Mouse (Mus musculus): Measurements from ENCODE around the gene Zfr. TPM values are rescaled to one million over a fixed set of nuclear protein-coding genes. Genes with fewer than 3 reads are reported as not detected.

Gene Zfr
- total and polyA plus RNA-seq, 3 experiments, result 65.3 to 421 (median 77.6) TPM

DNA sequence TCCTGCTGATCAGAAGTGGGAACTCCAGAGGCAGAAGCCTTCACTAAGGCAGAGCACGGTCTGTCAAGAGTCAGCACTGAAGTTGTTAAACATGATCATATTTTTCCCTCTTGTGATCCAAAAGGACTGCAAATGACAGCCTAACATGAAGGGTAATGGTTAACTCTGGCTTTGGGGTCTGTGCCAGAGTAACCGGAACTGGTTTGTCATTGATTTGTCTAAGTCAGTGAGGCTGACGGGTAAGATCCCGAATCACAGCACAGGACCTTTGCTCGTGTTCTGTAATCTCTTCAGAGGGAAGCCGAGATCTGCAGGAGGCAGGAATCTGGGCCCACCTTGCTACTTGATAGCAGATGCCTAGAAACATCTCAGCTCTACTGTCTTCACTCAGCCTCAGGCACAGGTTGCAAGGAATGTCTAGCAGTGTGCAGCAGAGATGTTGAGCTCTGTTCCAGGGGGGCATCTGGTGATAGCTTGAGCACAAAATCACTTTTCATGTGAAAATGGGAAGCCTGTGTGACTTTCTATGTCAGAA lies 90.0 kb downstream of the Zfr start:
- Histone ChIP-seq H3K9me3 (replicated peaks) (no peaks in the 10 kb centered on the region), H3K4me1 (ENCODE audit: insufficient read depth, low read depth, low read length) (peaks cover 52% of the 10 kb centered on the region), H3K36me3 (replicated peaks) (peaks cover 48% of the 10 kb centered on the region), H3K4me3 (ENCODE audit: low read depth, low read length) (no peak overlapping the region), H3K27me3 (ENCODE audit: insufficient read depth, low read length) (no peaks in the 10 kb centered on the region)
- no peak for ATAC-seq (ENCODE audit: extremely low read depth, insufficient number of reproducible peaks, low FRiP score, poor library complexity, severe bottlenecking)
- no peak for DNase-seq (ENCODE audit: low spot score)
- TF ChIP-seq GATA2 (IDR thresholded peaks at IDR 0.05; ENCODE audit: borderline replicate concordance, low read depth, low read length) (no peak), CTCF (IDR thresholded peaks at IDR 0.05; ENCODE audit: low read depth, low read length) (no peak), POLR2AphosphoS5 (IDR thresholded peaks at IDR 0.05; ENCODE audit: insufficient replicate concordance, low read depth, low read length) (no peak), TAL1 (conservative IDR thresholded peaks at IDR 0.05; ENCODE audit: low read depth, low read length) (no peak), GATA1 (IDR thresholded peaks at IDR 0.05; ENCODE audit: borderline replicate concordance, low read length) (no peak)

- no peak for DNase-seq (ENCODE audit: low spot score)
- Histone ChIP-seq H3K27me3 (ENCODE audit: insufficient read depth, low read length) (no peaks in the 10 kb centered on the region), H3K9me3 (replicated peaks) (no peaks in the 10 kb centered on the region), H3K4me1 (ENCODE audit: insufficient read depth, low read depth, low read length) (peaks cover 41% of the 10 kb centered on the region), H3K4me3 (ENCODE audit: low read depth, low read length) (no peak overlapping the region), H3K36me3 (replicated peaks) (peaks cover 82% of the 10 kb centered on the region)
- TF ChIP-seq CTCF (IDR thresholded peaks at IDR 0.05; ENCODE audit: low read depth, low read length) (no peak), POLR2AphosphoS5 (IDR thresholded peaks at IDR 0.05; ENCODE audit: insufficient replicate concordance, low read depth, low read length) (no peak), TAL1 (conservative IDR thresholded peaks at IDR 0.05; ENCODE audit: low read depth, low read length) (no peak), GATA1 (IDR thresholded peaks at IDR 0.05; ENCODE audit: borderline replicate concordance, low read length) (no peak), GATA2 (IDR thresholded peaks at IDR 0.05; ENCODE audit: borderline replicate concordance, low read depth, low read length) (no peak)
- ATAC-seq (ENCODE audit: extremely low read depth, insufficient number of reproducible peaks, low FRiP score, poor library complexity, severe bottlenecking), result no peak
These were observed 93.9 kb downstream of the Zfr start for GRCm38 (mm10) chr15:12211577-12211976.

DNA sequence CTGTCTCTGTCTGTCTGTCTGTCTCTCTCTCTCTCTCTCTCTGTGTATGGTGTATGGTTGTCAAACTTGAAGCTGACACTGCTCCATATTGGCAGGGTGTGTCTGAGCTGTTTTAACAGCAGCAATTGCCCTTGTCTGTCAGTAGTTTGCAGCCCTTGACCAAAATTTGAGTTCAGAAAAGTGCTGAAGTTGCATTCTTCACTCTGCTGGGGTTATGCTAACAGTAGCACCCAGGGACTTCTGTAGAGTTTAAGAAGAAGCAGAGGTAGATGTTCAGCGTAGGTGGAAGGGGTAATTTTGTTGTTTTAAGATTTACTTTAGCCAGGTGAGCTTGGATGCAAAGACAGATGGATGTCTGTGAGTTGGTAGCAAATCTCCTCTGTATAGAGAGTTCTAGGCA lies 94.6 kb downstream of the Zfr start:
- Histone ChIP-seq H3K27me3 (ENCODE audit: insufficient read depth, low read length) (no peaks in the 10 kb centered on the region), H3K4me3 (ENCODE audit: low read depth, low read length) (no peak overlapping the region), H3K36me3 (replicated peaks) (peaks cover 79% of the 10 kb centered on the region), H3K9me3 (replicated peaks) (no peaks in the 10 kb centered on the region), H3K4me1 (ENCODE audit: insufficient read depth, low read depth, low read length) (peaks cover 40% of the 10 kb centered on the region)
- ATAC-seq (ENCODE audit: extremely low read depth, insufficient number of reproducible peaks, low FRiP score, poor library complexity, severe bottlenecking) (no peak), DNase-seq (ENCODE audit: low spot score) (no peak)
- no peak for TF ChIP-seq POLR2AphosphoS5 (IDR thresholded peaks at IDR 0.05; ENCODE audit: insufficient replicate concordance, low read depth, low read length)
- TF ChIP-seq GATA1 (IDR thresholded peaks at IDR 0.05; ENCODE audit: borderline replicate concordance, low read length), result no peak

DNA sequence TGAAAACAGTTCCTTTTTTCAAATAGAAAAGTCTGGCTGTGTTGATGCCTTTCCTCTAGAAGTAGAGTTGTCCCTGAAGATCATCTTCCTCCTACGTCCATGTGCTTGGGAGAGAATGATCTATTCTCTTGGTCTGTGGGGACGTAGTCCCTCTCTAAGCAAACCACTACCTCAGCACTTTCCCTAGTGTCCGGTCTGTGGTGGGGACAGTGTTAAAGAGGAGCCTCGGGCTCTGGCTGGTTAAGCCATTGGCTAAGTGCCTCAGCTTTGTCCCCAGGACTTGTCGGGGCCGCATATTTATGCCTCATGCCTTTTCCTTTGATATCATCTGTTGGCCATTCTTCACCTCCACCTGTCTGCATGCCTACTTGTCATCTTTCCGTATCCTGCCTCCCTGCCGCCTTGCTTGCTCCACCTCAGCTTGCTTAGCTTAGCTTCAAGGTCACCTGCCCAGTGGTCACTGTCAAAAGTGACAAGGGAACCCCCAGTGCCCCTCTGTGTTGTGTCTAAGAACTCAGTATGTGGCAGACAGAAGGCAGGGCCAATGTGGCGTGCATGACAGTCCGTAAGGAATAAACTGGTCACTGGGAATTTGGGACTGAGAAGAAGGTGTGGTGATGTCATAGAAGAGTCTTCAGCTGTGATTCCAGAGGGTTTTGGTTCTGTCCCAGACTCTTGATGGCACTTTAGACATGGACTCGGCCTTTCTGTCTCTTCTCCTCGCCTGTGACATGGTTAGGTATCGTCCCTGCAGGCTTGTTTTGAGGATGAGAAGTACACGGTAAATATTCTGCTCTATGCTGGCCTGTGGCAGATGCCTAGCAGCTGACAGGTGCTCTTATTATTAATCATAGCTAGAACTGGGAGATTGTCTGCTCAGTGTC lies 97.1 kb downstream of the Zfr start:
- TF ChIP-seq TAL1 (conservative IDR thresholded peaks at IDR 0.05; ENCODE audit: low read depth, low read length) (no peak), GATA2 (IDR thresholded peaks at IDR 0.05; ENCODE audit: borderline replicate concordance, low read depth, low read length) (no peak), POLR2AphosphoS5 (IDR thresholded peaks at IDR 0.05; ENCODE audit: insufficient replicate concordance, low read depth, low read length) (no peak), CTCF (IDR thresholded peaks at IDR 0.05; ENCODE audit: low read depth, low read length) (no peak), GATA1 (IDR thresholded peaks at IDR 0.05; ENCODE audit: borderline replicate concordance, low read length) (no peak)
- no peaks in the 10 kb centered on the region for H3K27me3 ChIP-seq (ENCODE audit: insufficient read depth, low read length)
- no peak overlapping the region for H3K4me3 ChIP-seq (ENCODE audit: low read depth, low read length)
- DNase-seq (ENCODE audit: low spot score) (no peak), ATAC-seq (ENCODE audit: extremely low read depth, insufficient number of reproducible peaks, low FRiP score, poor library complexity, severe bottlenecking) (no peak)
- no peaks in the 10 kb centered on the region for H3K9me3 ChIP-seq (replicated peaks)
- H3K36me3 ChIP-seq (replicated peaks), result peaks cover 69% of the 10 kb centered on the region
- H3K4me1 ChIP-seq (ENCODE audit: insufficient read depth, low read depth, low read length), result peaks cover 47% of the 10 kb centered on the region

DNA sequence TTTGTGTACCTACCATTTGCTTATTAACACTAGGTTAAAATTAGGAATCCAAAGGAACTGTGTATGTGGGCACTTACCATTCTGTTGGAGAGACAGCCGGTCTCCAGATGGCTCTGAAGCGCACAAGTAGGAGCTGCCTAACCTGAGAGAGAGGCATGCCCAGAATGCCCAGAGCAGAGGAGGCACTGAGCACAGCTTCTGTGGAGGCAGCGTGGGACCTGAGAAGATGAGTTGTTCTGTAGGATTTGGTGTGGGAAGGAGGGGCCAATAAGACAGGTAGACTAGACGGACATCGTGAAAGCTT lies 97.7 kb downstream of the Zfr start:
- no peak for TF ChIP-seq CTCF (IDR thresholded peaks at IDR 0.05; ENCODE audit: low read depth, low read length)
- TF ChIP-seq GATA2 (IDR thresholded peaks at IDR 0.05; ENCODE audit: borderline replicate concordance, low read depth, low read length), result no peak
- TF ChIP-seq TAL1 (conservative IDR thresholded peaks at IDR 0.05; ENCODE audit: low read depth, low read length), result no peak
- no peak for TF ChIP-seq GATA1 (IDR thresholded peaks at IDR 0.05; ENCODE audit: borderline replicate concordance, low read length)
- no peak for TF ChIP-seq POLR2AphosphoS5 (IDR thresholded peaks at IDR 0.05; ENCODE audit: insufficient replicate concordance, low read depth, low read length)
- Histone ChIP-seq H3K36me3 (replicated peaks) (peaks cover 68% of the 10 kb centered on the region), H3K4me1 (ENCODE audit: insufficient read depth, low read depth, low read length) (peaks cover 47% of the 10 kb centered on the region), H3K4me3 (ENCODE audit: low read depth, low read length) (no peak overlapping the region), H3K9me3 (replicated peaks) (no peaks in the 10 kb centered on the region), H3K27me3 (ENCODE audit: insufficient read depth, low read length) (no peaks in the 10 kb centered on the region)
- no peak for DNase-seq (ENCODE audit: low spot score)
- no peak for ATAC-seq (ENCODE audit: extremely low read depth, insufficient number of reproducible peaks, low FRiP score, poor library complexity, severe bottlenecking)

GRCm38 (mm10) chr15:12216119-12216518 lies 98.5 kb downstream of the Zfr start:
- H3K4me3 ChIP-seq (ENCODE audit: low read depth, low read length), result no peak overlapping the region
- ATAC-seq (ENCODE audit: extremely low read depth, insufficient number of reproducible peaks, low FRiP score, poor library complexity, severe bottlenecking) (no peak), DNase-seq (ENCODE audit: low spot score) (no peak)
- no peaks in the 10 kb centered on the region for H3K27me3 ChIP-seq (ENCODE audit: insufficient read depth, low read length)
- no peaks in the 10 kb centered on the region for H3K9me3 ChIP-seq (replicated peaks)
- H3K36me3 ChIP-seq (replicated peaks), result peaks cover 72% of the 10 kb centered on the region
- peaks cover 53% of the 10 kb centered on the region for H3K4me1 ChIP-seq (ENCODE audit: insufficient read depth, low read depth, low read length)
- TF ChIP-seq CTCF (IDR thresholded peaks at IDR 0.05; ENCODE audit: low read depth, low read length), result no peak
- no peak for TF ChIP-seq GATA1 (IDR thresholded peaks at IDR 0.05; ENCODE audit: borderline replicate concordance, low read length)
- no peak for TF ChIP-seq TAL1 (conservative IDR thresholded peaks at IDR 0.05; ENCODE audit: low read depth, low read length)
- no peak for TF ChIP-seq GATA2 (IDR thresholded peaks at IDR 0.05; ENCODE audit: borderline replicate concordance, low read depth, low read length)
- TF ChIP-seq POLR2AphosphoS5 (IDR thresholded peaks at IDR 0.05; ENCODE audit: insufficient replicate concordance, low read depth, low read length), result no peak

Data from G1E (cell line).